Mouse (Mus musculus): Measurements from ENCODE around the gene Fkbpl. TPM values are rescaled to one million over a fixed set of nuclear protein-coding genes. Genes with fewer than 3 reads are reported as not detected.

The Fkbpl gene
- polyA plus RNA-seq, 1 experiment from 2014 or later, result 16.6 TPM

DNA sequence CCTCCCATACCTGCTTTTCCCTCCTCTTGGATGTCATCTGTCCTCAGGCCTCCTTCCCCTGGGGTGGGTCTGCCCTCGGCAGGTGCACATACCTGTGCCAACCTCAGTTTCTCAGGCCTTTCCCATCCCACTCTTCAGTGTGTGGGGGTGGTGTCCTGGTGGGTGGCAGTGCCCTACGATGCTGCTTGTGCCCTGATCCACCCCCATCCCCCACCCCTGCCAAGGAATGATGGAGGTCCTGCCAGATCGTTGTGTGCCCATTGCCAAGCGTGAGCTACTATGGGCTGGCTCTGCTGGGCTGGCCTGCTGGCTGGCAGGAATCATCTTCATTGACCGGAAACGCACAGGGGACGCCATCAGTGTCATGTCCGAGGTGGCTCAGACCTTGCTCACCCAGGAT lies 33.5 kb upstream of the Fkbpl start:
- Histone ChIP-seq H3K4me2 (replicated peaks) (no peak overlapping the region), H3K36me3 (peaks cover 53% of the 10 kb centered on the region), H3K27ac (no peak overlapping the region), H3K9me3 (no peaks in the 10 kb centered on the region), H3K27me3 (no peaks in the 10 kb centered on the region), H3K4me1 (peaks cover 19% of the 10 kb centered on the region), H3K4me3 (no peak overlapping the region), H3K9ac (no peak overlapping the region)
- 91% methylated on average over 8 of the region's 8 CpGs for WGBS
- no peak for ATAC-seq (ENCODE audit: insufficient number of reproducible peaks, insufficient read depth, low FRiP score, low TSS enrichment)

DNA sequence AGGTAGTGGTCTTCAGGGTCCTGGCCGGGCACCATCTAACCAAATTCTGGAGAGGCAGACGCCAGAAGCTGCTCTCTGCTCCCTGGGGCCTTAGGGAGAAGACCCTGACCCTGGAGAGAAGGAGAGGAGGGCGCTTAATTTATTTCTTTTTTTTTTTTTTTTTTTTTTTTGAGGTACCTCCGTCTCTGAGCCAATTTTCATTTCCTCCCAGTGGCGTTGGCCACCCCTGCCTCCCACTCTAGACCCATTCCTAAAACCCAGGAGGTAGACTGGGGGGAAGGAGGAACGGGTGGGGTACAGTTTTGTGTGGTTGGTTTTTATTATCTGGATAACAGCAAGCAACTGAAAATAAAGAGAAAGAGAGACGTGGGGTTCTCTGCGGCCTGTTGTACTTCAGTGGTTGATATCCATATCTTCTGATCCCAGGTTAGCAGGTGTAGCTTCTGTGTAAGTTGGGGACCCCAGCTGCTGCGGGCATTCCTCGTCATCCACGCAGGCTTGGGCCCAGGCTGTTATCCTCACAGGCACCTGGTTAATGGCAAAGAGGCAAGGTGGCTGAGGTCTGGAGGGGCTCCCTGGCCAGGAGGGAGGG lies 31.4 kb upstream of the Fkbpl start:
- 86% methylated on average over 11 of the region's 11 CpGs for WGBS
- H3K9me3 ChIP-seq, result no peaks in the 10 kb centered on the region
- H3K4me2 ChIP-seq (replicated peaks), result no peak overlapping the region
- no peak overlapping the region for H3K27ac ChIP-seq
- no peak overlapping the region for H3K9ac ChIP-seq
- no peak overlapping the region for H3K4me3 ChIP-seq
- H3K4me1 ChIP-seq, result peaks cover 5% of the 10 kb centered on the region; the same call in 1 of the 2 replicates
- no peak for ATAC-seq (ENCODE audit: insufficient number of reproducible peaks, insufficient read depth, low FRiP score, low TSS enrichment)
- H3K27me3 ChIP-seq, result no peaks in the 10 kb centered on the region
- H3K36me3 ChIP-seq, result peaks cover 64% of the 10 kb centered on the region

DNA sequence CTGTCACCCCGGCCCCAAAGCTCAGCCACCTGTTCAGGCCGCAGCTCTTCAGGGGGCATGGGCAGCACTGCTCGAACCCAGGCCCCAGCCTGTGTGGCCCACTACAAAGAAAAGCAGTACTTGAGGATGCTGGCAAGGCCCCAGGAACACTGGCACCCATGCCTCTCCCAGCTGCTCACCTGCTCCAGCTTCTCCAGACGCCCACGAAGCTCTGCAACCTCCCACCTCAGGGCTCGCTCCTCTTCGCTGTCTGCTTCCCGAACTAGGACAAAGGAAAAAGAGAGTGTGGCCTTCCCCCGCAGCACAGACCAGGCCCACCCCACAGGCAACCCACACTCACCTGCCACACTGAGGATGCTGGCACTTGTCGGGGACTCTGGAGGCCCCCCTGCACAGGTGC lies 30.7 kb upstream of the Fkbpl start:
- no peak overlapping the region for H3K9ac ChIP-seq
- 93% methylated on average over 10 of the region's 10 CpGs for WGBS
- no peaks in the 10 kb centered on the region for H3K9me3 ChIP-seq
- no peaks in the 10 kb centered on the region for H3K4me1 ChIP-seq
- no peaks in the 10 kb centered on the region for H3K27me3 ChIP-seq
- no peak overlapping the region; the same call in 1 of the 2 replicates for H3K4me2 ChIP-seq (replicated peaks)
- H3K36me3 ChIP-seq, result peaks cover 62% of the 10 kb centered on the region
- ATAC-seq (ENCODE audit: insufficient number of reproducible peaks, insufficient read depth, low FRiP score, low TSS enrichment), result no peak
- H3K4me3 ChIP-seq, result no peak overlapping the region
- H3K27ac ChIP-seq, result no peak overlapping the region

DNA sequence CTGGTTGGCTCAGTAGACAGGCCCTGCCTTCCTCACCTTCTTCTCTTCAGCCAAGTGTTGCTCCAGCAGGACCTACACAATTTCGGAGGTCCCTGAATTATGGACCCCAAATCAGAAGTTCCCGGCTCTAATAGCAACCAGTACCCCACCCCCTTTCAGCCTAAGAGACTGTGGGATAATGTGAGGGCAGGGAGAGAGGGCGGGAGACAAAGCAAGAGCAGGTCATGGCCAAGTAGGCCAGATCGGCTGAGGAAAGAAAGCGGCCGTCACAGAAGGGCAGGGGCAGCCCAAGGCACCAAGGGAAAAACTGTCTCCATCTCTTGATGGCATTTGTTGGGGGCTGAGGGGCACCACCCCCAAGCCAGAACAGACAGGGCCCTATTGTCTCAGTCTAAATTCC lies 28.7 kb upstream of the Fkbpl start, which contains the start of gene Egfl8:
TSS of gene Egfl8 (minus strand) at position 101 of the 400 bp plus-strand sequence.
- Histone ChIP-seq H3K27ac (no peak within 1 kb of the TSS; the same call in 1 of the 2 replicates), H3K9me3 (no peaks in the 10 kb centered on the region), H3K4me2 (replicated peaks) (no peak within 1 kb of the TSS), H3K4me1 (no peaks in the 10 kb centered on the region), H3K27me3 (no peaks in the 10 kb centered on the region), H3K4me3 (no peak within 1 kb of the TSS), H3K36me3 (peaks cover 62% of the 10 kb centered on the region), H3K9ac (no peak within 1 kb of the TSS)
- 44% methylated on average over 6 of the region's 6 CpGs for WGBS
- ATAC-seq (ENCODE audit: insufficient number of reproducible peaks, insufficient read depth, low FRiP score, low TSS enrichment), result no peak

DNA sequence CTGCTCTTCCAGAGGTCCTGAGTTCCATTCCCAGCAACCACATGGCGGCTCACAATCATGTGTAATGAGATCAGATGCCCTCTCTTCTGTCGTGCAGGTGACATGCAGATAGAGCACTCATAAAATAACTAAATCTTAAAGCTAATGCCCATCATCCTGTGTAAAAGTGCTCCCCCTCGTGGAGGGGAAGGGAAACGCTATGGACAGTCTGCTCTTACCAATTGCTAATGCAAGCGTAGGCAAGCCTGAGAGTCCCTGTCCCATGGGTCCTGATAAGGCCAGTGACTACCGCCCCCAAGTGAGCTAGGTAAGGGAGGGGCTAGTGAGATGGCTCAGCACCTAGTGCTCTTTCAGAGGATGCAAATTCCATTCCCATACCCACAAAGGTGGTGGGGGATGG lies 25.6 kb upstream of the Fkbpl start:
- ATAC-seq (ENCODE audit: insufficient number of reproducible peaks, insufficient read depth, low FRiP score, low TSS enrichment), result no peak
- 16% methylated on average over 6 of the region's 6 CpGs for WGBS
- peaks cover 54% of the 10 kb centered on the region for H3K36me3 ChIP-seq

DNA sequence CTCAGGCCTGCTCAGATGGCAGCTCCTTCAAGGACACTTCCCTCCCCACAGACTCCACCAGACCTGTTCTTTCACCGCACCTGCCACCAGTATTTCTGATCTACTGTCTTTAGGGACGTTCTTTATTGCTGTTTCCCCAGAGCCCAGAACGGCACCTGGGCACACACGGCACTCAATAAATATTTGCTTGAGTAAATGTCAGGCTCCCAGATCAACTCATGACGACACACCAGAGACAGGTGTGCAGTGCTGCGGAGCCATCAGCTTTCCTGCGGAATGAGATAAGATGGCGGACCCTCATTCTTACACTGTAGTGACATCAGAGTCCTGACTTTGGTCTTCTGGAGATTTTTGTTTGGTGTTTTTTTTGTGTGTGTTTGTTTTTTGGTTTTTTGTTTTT lies 23.6 kb upstream of the Fkbpl start:
- H3K36me3 ChIP-seq, result peaks cover 48% of the 10 kb centered on the region
- WGBS, result 92% methylated on average over 8 of the region's 8 CpGs
- H3K27me3 ChIP-seq, result no peaks in the 10 kb centered on the region
- H3K4me3 ChIP-seq, result no peak overlapping the region
- no peak overlapping the region for H3K4me2 ChIP-seq (replicated peaks)
- peaks cover under 1% of the 10 kb centered on the region; the same call in 1 of the 2 replicates for H3K4me1 ChIP-seq
- no peak for ATAC-seq (ENCODE audit: insufficient number of reproducible peaks, insufficient read depth, low FRiP score, low TSS enrichment)
- H3K9ac ChIP-seq, result no peak overlapping the region
- no peaks in the 10 kb centered on the region for H3K9me3 ChIP-seq
- no peak overlapping the region for H3K27ac ChIP-seq

More for the DNA sequence above, 25.6 kb upstream of the Fkbpl start:
- Histone ChIP-seq H3K9ac (no peak overlapping the region), H3K9me3 (no peaks in the 10 kb centered on the region), H3K27ac (no peak overlapping the region), H3K4me1 (no peaks in the 10 kb centered on the region), H3K27me3 (no peaks in the 10 kb centered on the region), H3K4me3 (no peak overlapping the region), H3K4me2 (replicated peaks) (no peak overlapping the region)

DNA sequence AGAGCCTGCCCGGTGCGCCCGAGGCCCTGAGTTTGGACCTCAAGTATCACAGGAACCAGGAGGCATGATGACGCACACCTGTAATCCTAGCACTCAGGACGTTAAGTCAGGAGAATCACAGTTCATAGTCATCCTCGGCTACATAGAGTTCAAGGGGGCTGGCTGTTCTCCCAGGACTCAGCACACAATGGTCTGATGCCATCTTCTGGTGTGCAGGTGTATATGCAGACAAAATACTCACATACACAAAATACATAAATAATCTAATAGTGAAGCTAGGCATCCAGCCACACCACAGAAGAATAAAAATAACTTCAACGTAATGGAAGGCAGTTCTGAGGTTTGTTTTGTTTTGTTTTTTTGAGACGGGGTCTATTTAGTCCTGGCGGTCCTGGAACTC lies 21.4 kb upstream of the Fkbpl start:
- H3K27ac ChIP-seq, result no peak overlapping the region
- no peak overlapping the region for H3K4me2 ChIP-seq (replicated peaks)
- no peak overlapping the region for H3K9ac ChIP-seq
- no peaks in the 10 kb centered on the region for H3K27me3 ChIP-seq
- no peak for ATAC-seq (ENCODE audit: insufficient number of reproducible peaks, insufficient read depth, low FRiP score, low TSS enrichment)
- H3K9me3 ChIP-seq, result no peaks in the 10 kb centered on the region
- H3K36me3 ChIP-seq, result peaks cover 32% of the 10 kb centered on the region
- H3K4me3 ChIP-seq, result no peak overlapping the region
- peaks cover 10% of the 10 kb centered on the region; the same call in 1 of the 2 replicates for H3K4me1 ChIP-seq
- WGBS, result 83% methylated on average over 9 of the region's 9 CpGs

DNA sequence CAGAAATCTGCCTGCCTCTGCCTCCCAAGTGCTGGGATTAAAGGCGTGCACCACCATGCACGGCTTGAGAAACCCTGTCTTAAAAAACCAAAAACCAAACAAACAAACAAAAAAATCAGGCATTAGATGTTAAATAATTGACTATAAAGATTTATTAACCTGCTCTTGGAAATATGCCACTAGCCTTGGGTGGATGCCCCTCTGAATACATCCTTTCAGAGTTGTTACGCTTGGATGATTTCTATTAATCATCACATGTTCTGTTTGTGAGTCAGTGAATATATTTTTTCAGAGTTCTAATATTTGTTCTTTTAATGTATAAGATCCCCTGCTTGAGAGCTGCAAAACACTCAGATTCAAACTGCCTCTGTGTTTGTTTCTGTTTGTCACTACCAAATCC lies 19.6 kb upstream of the Fkbpl start:
- 94% methylated on average over 3 of the region's 3 CpGs for WGBS
- no peak for ATAC-seq (ENCODE audit: insufficient number of reproducible peaks, insufficient read depth, low FRiP score, low TSS enrichment)

DNA sequence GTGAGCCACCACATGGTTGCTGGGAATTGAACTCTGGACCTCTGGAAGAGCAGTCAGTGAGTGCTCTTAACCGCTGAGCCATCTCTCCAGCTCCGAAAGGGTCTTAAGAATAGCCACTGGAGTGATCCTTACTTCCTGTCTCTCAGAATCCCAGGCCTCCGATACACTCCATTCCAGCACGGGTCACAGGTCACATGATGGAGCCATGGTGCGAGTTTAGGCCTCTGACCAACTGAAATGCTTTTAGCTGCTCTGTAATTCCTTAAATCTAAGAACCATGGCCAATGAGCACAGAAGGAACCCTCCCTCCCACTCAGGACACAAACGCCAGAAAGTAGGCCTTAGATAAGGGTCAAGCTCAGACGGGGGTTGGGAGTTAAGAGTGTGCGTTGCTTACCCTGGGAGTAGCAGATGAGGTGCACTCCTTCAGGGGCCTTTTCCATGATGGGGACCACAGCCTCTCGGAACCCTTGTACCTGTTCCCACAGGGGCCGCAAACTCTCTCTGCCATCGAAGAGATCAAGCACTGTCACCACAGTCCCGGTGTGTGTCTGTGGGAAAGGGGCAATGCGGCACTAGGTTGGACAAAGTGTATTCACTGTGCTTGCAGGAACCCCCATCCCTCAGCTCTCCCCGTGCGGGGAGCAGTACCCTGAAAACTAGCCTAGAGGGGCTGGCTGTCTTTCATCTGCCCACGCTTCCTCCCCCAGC lies 18.3 kb upstream of the Fkbpl start:
- Histone ChIP-seq H3K9me3 (no peaks in the 10 kb centered on the region), H3K36me3 (peaks cover 23% of the 10 kb centered on the region), H3K27ac (peak overlapping the region; percentile 89; the same call in 1 of the 2 replicates), H3K4me3 (peak overlapping the region; percentile 68), H3K4me2 (replicated peaks) (peak overlapping the region; percentile 78), H3K4me1 (peaks cover 40% of the 10 kb centered on the region), H3K27me3 (peaks cover 19% of the 10 kb centered on the region), H3K9ac (peak overlapping the region; percentile 60)
- ATAC-seq (ENCODE audit: insufficient number of reproducible peaks, insufficient read depth, low FRiP score, low TSS enrichment), result no peak
- 50% methylated on average over 16 of the region's 16 CpGs for WGBS

More for the DNA sequence above, 19.6 kb upstream of the Fkbpl start:
- H3K4me1 ChIP-seq, result peaks cover 28% of the 10 kb centered on the region
- H3K9ac ChIP-seq, result no peak overlapping the region
- H3K4me2 ChIP-seq (replicated peaks), result no peak overlapping the region
- H3K36me3 ChIP-seq, result peaks cover 28% of the 10 kb centered on the region
- H3K27me3 ChIP-seq, result peaks cover 7% of the 10 kb centered on the region
- no peaks in the 10 kb centered on the region for H3K9me3 ChIP-seq
- no peak overlapping the region for H3K27ac ChIP-seq
- no peak overlapping the region for H3K4me3 ChIP-seq

DNA sequence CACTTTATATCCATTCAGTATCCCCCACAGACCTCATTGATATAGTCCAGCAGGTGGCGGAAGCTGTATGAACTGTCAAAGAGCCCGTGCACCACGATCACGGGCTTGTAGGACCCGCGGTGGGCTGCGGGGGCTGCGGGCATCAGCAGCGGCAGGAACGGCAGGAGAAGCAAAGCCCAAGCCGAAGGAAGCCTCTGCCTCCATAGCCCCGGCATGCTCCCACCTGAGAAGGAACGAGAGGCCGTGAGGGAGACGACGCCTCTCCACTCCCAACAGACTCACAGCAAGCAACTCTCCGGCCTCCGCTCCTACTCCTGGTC lies 17.8 kb upstream of the Fkbpl start:
- peak overlapping the region; percentile 78 for H3K4me2 ChIP-seq (replicated peaks)
- peak; percentile 8 for ATAC-seq (ENCODE audit: insufficient number of reproducible peaks, insufficient read depth, low FRiP score, low TSS enrichment)
- peaks cover 24% of the 10 kb centered on the region for H3K27me3 ChIP-seq
- H3K9ac ChIP-seq, result peak overlapping the region; percentile 60
- peak overlapping the region; percentile 89 for H3K27ac ChIP-seq
- peak overlapping the region; percentile 68 for H3K4me3 ChIP-seq
- H3K4me1 ChIP-seq, result peaks cover 44% of the 10 kb centered on the region
- H3K36me3 ChIP-seq, result peaks cover 23% of the 10 kb centered on the region
- under 1% methylated on average over 18 of the region's 18 CpGs for WGBS
- H3K9me3 ChIP-seq, result no peaks in the 10 kb centered on the region

DNA sequence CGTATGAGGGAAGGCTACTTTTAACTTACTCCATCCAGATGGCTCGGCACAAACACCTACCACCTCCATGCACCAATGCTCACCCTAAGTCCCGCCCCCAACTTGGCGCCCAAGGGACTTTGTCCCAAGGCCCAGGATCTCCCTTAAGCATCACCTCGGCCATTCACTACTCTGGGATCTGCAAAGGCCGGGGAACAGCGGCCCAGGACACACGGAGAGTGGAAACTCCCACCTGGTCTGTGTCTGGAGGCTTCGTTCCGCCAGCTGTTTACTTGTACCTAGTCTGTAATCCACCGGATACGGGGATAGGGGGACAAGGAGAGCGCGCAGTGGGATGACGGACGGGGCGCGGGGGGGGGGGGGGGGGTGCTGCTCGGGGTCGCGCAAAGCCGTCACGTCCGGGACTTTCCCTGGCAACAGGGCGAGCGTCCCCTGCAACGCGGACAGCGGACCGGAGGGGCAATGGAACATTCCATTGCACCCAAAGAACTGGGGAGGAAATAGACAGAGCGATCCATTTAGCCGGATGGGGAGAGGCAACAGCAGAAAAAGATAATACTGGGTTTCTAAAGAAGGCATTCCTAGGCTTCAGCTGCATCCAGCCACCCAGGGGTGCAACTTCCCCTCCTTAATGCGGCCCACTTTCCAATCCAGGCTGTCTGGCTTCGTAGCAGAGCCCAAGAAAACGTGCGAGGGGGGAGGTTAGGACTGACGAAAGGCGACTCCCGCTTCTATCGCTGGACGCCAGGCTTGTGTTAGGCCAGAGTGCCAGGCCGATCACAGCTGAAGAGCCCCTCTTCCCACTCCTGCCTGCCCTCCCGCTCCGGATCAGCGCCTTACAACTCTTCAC lies 17.2 kb upstream of the Fkbpl start:
- Histone ChIP-seq H3K4me3 (peak overlapping the region; percentile 68), H3K27me3 (peaks cover 30% of the 10 kb centered on the region), H3K4me2 (replicated peaks) (peak overlapping the region; percentile 78), H3K36me3 (peaks cover 19% of the 10 kb centered on the region), H3K4me1 (peaks cover 46% of the 10 kb centered on the region), H3K27ac (peak overlapping the region; percentile 89), H3K9me3 (no peaks in the 10 kb centered on the region), H3K9ac (peak overlapping the region; percentile 60)
- WGBS, result under 1% methylated on average over 45 of the region's 45 CpGs
- ATAC-seq (ENCODE audit: insufficient number of reproducible peaks, insufficient read depth, low FRiP score, low TSS enrichment), result peak; percentile 70
